Mouse (Mus musculus): ENCODE data around the gene Camkmt. TPM values are rescaled to one million over a fixed set of nuclear protein-coding genes. Genes with fewer than 3 reads are reported as not detected.

Gene Camkmt
- polyA plus RNA-seq, 1 experiment: 5.9 TPM

DNA sequence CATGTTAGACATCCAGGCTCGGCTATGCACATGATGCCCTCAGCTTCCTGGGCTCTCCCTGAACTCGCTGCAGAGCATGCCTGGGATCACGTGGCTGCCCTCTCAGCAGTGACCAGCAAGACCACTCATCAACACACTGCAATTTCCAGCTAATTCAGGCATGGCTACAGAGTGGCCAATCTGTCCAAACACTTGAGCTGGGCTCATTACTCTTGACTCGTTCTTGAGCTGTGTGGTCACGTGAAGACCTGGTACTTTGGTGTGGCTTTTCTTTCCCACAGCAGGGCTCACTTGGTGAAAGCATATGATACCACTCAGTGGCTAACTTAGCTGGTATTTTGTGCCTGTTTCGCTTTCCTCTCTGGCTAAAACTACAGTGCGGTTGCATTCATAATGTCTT, 282.2 kb downstream of the Camkmt start:
- 81% methylated on average over 7 of the region's 7 CpGs for WGBS
- no peaks in the 10 kb centered on the region for H3K4me1 ChIP-seq (ENCODE audit: control insufficient read depth, insufficient read depth, insufficient read length, low read length)

DNA sequence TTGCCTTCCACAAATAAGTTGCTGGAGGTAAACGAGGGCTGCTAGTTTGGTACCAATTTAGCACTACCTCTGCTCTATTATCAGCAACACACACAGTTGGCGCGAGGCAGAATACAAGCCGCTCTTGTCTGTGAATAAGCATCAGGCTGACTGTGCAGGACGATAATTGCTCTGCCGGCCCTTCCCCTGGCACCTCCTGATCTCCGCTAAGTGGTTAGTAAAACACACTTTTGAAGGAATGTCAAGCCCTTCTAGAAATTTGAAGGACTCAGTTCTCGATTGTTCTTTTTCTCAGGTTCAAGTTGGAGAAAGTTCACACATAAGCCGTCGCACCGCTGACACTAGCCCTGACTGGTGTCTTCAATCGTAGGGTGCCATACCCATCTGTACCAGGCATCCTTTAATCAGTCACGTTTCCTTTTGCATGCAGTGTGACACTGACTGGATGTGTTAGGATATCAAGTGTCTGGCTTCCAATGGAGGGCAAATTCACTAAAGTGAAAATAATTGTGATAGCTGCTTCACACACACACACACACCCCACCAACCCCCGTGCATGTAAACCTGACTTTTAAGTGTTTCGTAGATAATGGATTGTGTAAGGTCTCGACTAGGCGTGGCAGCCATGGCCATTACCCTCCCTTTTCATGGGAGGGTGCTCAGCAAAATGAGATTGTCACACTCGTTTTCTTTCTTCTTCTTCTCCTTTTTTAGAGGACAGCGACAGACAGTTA, 283.9 kb downstream of the Camkmt start:
- no peak overlapping the region for H3K4me3 ChIP-seq (ENCODE audit: low read depth, low read length)
- no peaks in the 10 kb centered on the region for H3K4me1 ChIP-seq (ENCODE audit: control insufficient read depth, insufficient read depth, insufficient read length, low read length)
- no peaks in the 10 kb centered on the region for H3K27me3 ChIP-seq (ENCODE audit: control insufficient read depth, insufficient read depth, low read length)
- 72% methylated on average over 19 of the region's 19 CpGs for WGBS
- H3K36me3 ChIP-seq (ENCODE audit: control insufficient read depth, insufficient read depth, low read length): no peaks in the 10 kb centered on the region
- TF ChIP-seq CTCF (IDR thresholded peaks at IDR 0.05; ENCODE audit: extremely low read depth, insufficient read length, insufficient replicate concordance, low read depth, low read length) (no peak), POLR2A (IDR thresholded peaks at IDR 0.05; ENCODE audit: low read depth, low read length) (no peak)
- H3K27ac ChIP-seq (ENCODE audit: insufficient read depth, low read depth, low read length): no peak overlapping the region

More for the DNA sequence above, 282.2 kb downstream of the Camkmt start:
- no peaks in the 10 kb centered on the region for H3K36me3 ChIP-seq (ENCODE audit: control insufficient read depth, insufficient read depth, low read length)
- H3K27ac ChIP-seq (ENCODE audit: insufficient read depth, low read depth, low read length): no peak overlapping the region
- H3K27me3 ChIP-seq (ENCODE audit: control insufficient read depth, insufficient read depth, low read length): no peaks in the 10 kb centered on the region
- no peak for TF ChIP-seq POLR2A (IDR thresholded peaks at IDR 0.05; ENCODE audit: low read depth, low read length)
- no peak for TF ChIP-seq CTCF (IDR thresholded peaks at IDR 0.05; ENCODE audit: extremely low read depth, insufficient read length, insufficient replicate concordance, low read depth, low read length)
- no peak overlapping the region for H3K4me3 ChIP-seq (ENCODE audit: low read depth, low read length)

DNA sequence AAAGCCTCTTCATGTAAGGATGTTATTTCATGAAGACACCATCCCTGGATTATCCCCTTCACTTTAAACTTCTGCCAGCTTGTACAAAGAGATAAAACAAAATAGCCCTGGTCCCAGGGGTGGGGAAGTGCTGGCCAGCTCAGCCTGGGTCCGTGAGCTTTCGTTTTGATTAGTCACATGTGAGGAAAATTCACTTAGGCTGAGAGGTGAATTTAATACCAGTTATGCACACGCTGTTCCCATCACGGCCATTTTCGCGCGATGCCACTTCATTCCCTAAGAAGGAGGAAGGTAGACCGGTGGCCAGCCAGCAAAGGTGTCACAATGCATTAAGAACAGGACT, 284.5 kb downstream of the Camkmt start:
- no peaks in the 10 kb centered on the region for H3K4me1 ChIP-seq (ENCODE audit: control insufficient read depth, insufficient read depth, insufficient read length, low read length)
- H3K27ac ChIP-seq (ENCODE audit: insufficient read depth, low read depth, low read length): no peak overlapping the region
- H3K27me3 ChIP-seq (ENCODE audit: control insufficient read depth, insufficient read depth, low read length): no peaks in the 10 kb centered on the region
- WGBS: 74% methylated on average over 8 of the region's 8 CpGs
- no peaks in the 10 kb centered on the region for H3K36me3 ChIP-seq (ENCODE audit: control insufficient read depth, insufficient read depth, low read length)
- H3K4me3 ChIP-seq (ENCODE audit: low read depth, low read length): no peak overlapping the region
- TF ChIP-seq POLR2A (IDR thresholded peaks at IDR 0.05; ENCODE audit: low read depth, low read length) (no peak), CTCF (IDR thresholded peaks at IDR 0.05; ENCODE audit: extremely low read depth, insufficient read length, insufficient replicate concordance, low read depth, low read length) (no peak)

DNA sequence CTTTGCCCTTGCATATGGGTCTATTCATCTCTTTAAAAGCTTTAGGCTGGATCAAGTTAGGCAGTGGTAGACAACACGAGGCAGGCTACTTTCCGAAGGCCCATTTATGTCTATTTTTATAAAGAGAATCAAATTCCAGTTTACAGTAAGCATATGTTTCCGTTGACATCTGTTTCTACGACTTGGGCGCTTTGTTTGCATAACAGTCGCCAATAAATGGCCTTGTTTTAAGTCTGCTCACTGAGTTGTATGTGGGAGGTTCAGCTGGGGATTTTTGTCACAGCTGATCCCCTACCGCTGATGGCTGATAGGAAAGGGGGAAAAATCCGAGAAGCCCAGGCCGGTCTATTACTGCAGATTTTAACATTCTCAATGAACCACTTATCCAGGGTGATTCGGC, 285.2 kb downstream of the Camkmt start:
- 56% methylated on average over 10 of the region's 10 CpGs for WGBS
- no peaks in the 10 kb centered on the region for H3K36me3 ChIP-seq (ENCODE audit: control insufficient read depth, insufficient read depth, low read length)
- no peak overlapping the region for H3K27ac ChIP-seq (ENCODE audit: insufficient read depth, low read depth, low read length)
- no peaks in the 10 kb centered on the region for H3K27me3 ChIP-seq (ENCODE audit: control insufficient read depth, insufficient read depth, low read length)
- no peak overlapping the region for H3K4me3 ChIP-seq (ENCODE audit: low read depth, low read length)
- no peaks in the 10 kb centered on the region for H3K4me1 ChIP-seq (ENCODE audit: control insufficient read depth, insufficient read depth, insufficient read length, low read length)
- TF ChIP-seq CTCF (IDR thresholded peaks at IDR 0.05; ENCODE audit: extremely low read depth, insufficient read length, insufficient replicate concordance, low read depth, low read length) (no peak), POLR2A (IDR thresholded peaks at IDR 0.05; ENCODE audit: low read depth, low read length) (no peak)

DNA sequence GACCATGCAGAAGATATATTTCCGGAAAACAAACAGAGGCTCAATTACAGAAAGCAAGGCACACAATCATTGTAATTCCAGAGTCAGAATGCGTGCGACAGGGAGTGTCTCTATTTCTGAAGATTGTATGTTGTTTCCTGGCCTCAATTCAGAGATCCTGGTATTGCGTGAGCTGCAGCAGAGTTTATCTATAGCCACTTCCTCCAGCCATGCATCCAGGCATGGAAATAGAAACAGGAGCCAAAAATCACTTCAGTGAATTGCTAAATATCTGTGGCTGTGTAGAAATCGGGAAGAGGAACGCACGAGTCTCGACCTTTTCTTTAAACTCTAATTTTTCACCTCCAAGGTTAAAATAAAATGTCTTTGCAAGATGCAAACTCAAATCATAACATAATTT, 287.1 kb downstream of the Camkmt start:
- H3K36me3 ChIP-seq (ENCODE audit: control insufficient read depth, insufficient read depth, low read length): no peaks in the 10 kb centered on the region
- WGBS: 52% methylated on average over 8 of the region's 8 CpGs
- H3K27ac ChIP-seq (ENCODE audit: insufficient read depth, low read depth, low read length): no peak overlapping the region
- H3K4me3 ChIP-seq (ENCODE audit: low read depth, low read length): no peak overlapping the region
- TF ChIP-seq POLR2A (IDR thresholded peaks at IDR 0.05; ENCODE audit: low read depth, low read length) (no peak), CTCF (IDR thresholded peaks at IDR 0.05; ENCODE audit: extremely low read depth, insufficient read length, insufficient replicate concordance, low read depth, low read length) (no peak)
- H3K4me1 ChIP-seq (ENCODE audit: control insufficient read depth, insufficient read depth, insufficient read length, low read length): no peaks in the 10 kb centered on the region
- no peaks in the 10 kb centered on the region for H3K27me3 ChIP-seq (ENCODE audit: control insufficient read depth, insufficient read depth, low read length)

DNA sequence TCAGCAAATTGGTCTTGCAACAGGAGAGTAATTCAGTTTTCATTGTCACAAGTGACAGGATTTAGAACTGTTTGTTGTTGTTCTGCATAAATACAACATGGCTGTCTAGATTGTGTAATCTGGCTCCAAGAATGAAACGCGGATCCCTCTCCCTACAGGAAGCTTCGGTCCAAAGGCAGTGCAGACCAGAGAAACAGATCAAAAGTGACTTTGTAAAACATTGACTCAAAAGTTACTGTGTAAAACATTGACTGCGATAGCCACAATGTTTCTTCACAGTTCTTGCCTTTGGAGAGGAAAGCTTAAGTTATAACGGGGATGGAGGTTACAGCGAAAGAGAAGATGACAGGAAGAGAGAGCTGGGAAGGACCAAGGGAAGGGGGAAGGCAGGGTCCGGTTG, 288.7 kb downstream of the Camkmt start:
- WGBS: 81% methylated on average over 7 of the region's 7 CpGs
- TF ChIP-seq CTCF (IDR thresholded peaks at IDR 0.05; ENCODE audit: extremely low read depth, insufficient read length, insufficient replicate concordance, low read depth, low read length) (no peak), POLR2A (IDR thresholded peaks at IDR 0.05; ENCODE audit: low read depth, low read length) (no peak)
- H3K36me3 ChIP-seq (ENCODE audit: control insufficient read depth, insufficient read depth, low read length): no peaks in the 10 kb centered on the region
- H3K4me1 ChIP-seq (ENCODE audit: control insufficient read depth, insufficient read depth, insufficient read length, low read length): no peaks in the 10 kb centered on the region
- no peak overlapping the region for H3K27ac ChIP-seq (ENCODE audit: insufficient read depth, low read depth, low read length)
- H3K4me3 ChIP-seq (ENCODE audit: low read depth, low read length): no peak overlapping the region
- H3K27me3 ChIP-seq (ENCODE audit: control insufficient read depth, insufficient read depth, low read length): no peaks in the 10 kb centered on the region

DNA sequence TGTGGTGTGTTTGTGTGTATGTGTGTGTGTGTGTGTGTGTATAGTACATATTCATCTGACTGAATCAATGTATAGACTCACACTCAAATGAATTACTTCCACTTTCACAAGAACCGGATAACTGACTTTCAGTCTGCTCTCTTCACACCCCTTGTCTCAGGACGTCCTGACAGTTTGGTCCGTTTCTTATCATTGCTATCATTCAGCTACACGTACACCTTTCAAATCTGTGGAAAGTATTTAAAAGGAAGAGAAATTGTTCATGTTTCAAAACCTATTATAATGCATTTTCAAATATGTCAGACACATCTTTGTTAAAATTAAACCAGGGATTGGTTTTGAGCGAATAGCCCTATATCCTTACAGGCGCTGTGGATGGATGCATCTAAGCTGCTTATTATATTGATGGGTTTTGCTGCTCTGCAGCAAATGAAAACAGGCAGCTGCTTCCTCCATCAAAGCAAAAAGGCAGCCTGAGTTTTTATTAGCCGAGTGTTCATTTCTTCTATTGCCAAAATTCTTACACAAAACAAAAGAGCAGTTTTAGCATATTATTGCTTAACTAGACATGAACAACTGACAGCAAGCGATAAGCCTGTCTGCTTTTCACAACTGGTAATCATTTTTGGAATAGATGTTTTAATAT, 291.3 kb downstream of the Camkmt start:
- Histone ChIP-seq H3K36me3 (ENCODE audit: control insufficient read depth, insufficient read depth, low read length) (no peaks in the 10 kb centered on the region), H3K4me3 (ENCODE audit: low read depth, low read length) (no peak overlapping the region), H3K27ac (ENCODE audit: insufficient read depth, low read depth, low read length) (no peak overlapping the region), H3K27me3 (ENCODE audit: control insufficient read depth, insufficient read depth, low read length) (no peaks in the 10 kb centered on the region), H3K4me1 (ENCODE audit: control insufficient read depth, insufficient read depth, insufficient read length, low read length) (no peaks in the 10 kb centered on the region)
- TF ChIP-seq POLR2A (IDR thresholded peaks at IDR 0.05; ENCODE audit: low read depth, low read length) (no peak), CTCF (IDR thresholded peaks at IDR 0.05; ENCODE audit: extremely low read depth, insufficient read length, insufficient replicate concordance, low read depth, low read length) (no peak)
- 65% methylated on average over 8 of the region's 8 CpGs for WGBS

All from small intestine, adult 2 months (tissue).